Mouse (Mus musculus) bone marrow macrophage, adult 2 months (primary cell): ENCODE data around the gene Meis1. TPM values are rescaled to one million over a fixed set of nuclear protein-coding genes. Genes with fewer than 3 reads are reported as not detected.

Experiments
- H3K27ac ChIP-seq: 2 replicates; pipeline ENCODE4 v1.5.1; 2012; ENCODE audit warnings: low read depth, low read length; ENCODE audit not compliant: insufficient read depth
- H3K4me1 ChIP-seq: 2 replicates; pipeline ENCODE4 v1.6.1; 2012; ENCODE audit warnings: low read length; ENCODE audit not compliant: control insufficient read depth, insufficient read depth
- H3K4me3 ChIP-seq: 2 replicates; pipeline ENCODE4 v1.5.1; 2012; ENCODE audit warnings: mild to moderate bottlenecking, low read length, moderate library complexity; ENCODE audit not compliant: insufficient read depth
- CTCF ChIP-seq: IDR thresholded peaks from 2 replicates; pipeline ENCODE4 v1.5.1; 2012; ENCODE audit warnings: low read depth, mild to moderate bottlenecking, low read length, moderate library complexity
- POLR2A ChIP-seq: IDR thresholded peaks from 2 replicates; pipeline ENCODE4 v1.6.1; 2012; ENCODE audit warnings: mild to moderate bottlenecking, low read depth, low read length, borderline replicate concordance
- polyA plus RNA-seq: library from polyadenylated mRNA; stranded (reverse); fragments of >200 nt; gene quantifications from 2 replicates; pipeline ENCODE4 v1.2.4, GENCODE M21; 2012; ENCODE audit not compliant: missing spikeins, insufficient read depth, insufficient read length

The Meis1 gene
- polyA plus RNA-seq, 1 experiment, result 2.8 TPM

DNA sequence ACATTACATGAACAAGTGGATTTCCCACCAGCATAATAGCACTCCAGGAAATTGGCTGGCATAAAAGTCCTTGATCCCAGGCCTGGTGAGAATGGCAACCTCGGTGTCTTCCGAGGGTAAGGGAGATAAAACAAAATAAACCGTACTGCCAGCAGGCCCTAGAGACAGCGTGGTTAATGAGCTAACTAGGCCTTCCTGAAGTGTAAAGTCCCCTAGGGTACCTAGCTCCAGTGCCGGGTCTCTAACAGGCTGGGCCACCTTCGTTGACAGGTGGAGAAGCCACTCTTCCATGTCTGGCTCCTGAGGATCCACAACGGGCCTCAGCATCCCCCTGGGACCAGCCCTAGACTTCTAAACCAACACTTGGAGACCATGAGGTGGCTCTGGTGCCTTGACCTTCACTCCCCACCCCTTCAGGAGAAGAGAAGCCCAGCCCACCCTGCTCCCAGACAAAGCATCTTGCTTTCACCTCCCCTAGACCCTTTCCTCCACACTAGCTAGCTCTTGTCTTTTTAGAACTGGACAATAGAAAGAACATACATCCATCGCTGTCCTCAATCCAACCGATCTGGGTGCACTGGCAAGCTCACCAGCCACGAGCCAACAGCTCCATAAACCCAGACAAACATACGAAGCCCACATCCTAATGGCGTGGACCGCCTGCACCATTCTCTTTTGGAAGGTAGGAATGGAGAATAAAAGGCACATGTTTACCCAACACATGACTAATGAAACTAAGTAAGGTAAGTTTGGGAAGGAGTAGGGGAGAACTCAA, 10.0 kb downstream of the Meis1 start:
- Histone ChIP-seq H3K27ac (no peak overlapping the region), H3K4me3 (no peak overlapping the region)
- TF ChIP-seq CTCF (no peak), POLR2A (no peak)

DNA sequence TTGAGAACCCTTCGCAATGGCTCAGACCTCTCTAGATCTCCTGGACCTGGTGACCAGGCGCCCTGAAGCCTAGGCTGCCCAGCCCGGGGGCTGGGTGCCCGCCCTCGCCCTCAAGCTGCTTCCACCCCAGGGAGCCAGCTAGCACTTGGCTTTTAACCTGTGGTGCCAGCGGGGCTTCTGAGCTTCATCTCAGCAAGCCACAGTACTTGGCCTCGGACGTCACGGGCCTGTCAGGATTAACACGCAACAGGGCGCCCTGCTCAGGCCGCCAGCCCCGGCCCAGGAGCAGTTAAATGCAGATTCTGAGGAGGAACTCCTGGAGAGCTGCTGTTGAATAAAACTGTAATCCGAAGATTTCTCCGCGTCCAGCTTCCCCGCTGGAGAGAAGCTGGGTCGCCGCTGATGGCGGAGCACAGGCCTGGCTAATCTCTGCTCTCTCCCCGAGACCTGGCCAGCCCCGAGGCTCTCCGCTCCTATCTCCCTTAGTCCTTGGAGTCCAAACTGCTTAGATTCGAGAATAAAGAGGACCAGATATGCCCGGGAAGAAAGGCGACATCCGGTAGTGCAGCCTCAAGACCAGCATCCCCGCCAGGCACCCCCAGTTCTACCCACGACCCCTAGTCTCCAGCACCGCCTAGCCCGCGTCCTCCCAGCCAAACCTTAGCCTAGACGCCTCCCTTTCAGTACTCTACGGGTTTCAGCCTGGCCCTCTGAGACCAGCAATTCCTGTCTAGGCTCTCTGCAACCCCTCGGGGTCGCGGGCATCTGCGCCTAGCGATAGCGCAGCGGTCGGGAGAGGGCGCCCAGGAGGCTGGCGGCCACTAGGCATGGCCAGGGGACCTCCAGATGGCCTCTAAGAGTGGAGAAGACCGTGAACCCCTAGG, 11.0 kb downstream of the Meis1 start:
- no peak overlapping the region for H3K27ac ChIP-seq
- no peaks in the 10 kb centered on the region for H3K4me1 ChIP-seq
- H3K4me3 ChIP-seq, result no peak overlapping the region
- TF ChIP-seq POLR2A (no peak), CTCF (no peak)

More for the DNA sequence above, 10.0 kb downstream of the Meis1 start:
- H3K4me1 ChIP-seq, result no peaks in the 10 kb centered on the region

DNA sequence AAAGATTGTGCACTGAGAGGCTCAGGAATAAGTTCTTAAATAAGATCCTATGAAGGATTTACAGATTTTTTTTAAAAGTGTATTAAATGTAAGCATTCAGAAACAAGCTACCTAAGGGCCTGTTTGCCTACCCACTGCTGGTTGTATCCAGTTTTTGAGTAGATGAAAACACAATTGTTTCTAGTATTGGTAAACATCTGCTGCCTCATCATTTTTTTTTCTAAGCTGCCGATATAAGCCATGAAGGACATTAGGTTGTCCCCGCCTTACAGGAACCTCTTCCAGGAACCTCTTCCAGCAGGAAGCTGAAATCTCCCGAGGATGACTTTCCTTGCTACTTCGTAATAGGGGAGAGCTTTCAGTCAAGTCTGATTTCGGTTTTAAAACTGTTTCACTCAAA, 11.7 kb downstream of the Meis1 start:
- no peak for TF ChIP-seq CTCF
- no peak for TF ChIP-seq POLR2A
- no peak overlapping the region for H3K27ac ChIP-seq
- H3K4me1 ChIP-seq, result no peaks in the 10 kb centered on the region
- no peak overlapping the region for H3K4me3 ChIP-seq

DNA sequence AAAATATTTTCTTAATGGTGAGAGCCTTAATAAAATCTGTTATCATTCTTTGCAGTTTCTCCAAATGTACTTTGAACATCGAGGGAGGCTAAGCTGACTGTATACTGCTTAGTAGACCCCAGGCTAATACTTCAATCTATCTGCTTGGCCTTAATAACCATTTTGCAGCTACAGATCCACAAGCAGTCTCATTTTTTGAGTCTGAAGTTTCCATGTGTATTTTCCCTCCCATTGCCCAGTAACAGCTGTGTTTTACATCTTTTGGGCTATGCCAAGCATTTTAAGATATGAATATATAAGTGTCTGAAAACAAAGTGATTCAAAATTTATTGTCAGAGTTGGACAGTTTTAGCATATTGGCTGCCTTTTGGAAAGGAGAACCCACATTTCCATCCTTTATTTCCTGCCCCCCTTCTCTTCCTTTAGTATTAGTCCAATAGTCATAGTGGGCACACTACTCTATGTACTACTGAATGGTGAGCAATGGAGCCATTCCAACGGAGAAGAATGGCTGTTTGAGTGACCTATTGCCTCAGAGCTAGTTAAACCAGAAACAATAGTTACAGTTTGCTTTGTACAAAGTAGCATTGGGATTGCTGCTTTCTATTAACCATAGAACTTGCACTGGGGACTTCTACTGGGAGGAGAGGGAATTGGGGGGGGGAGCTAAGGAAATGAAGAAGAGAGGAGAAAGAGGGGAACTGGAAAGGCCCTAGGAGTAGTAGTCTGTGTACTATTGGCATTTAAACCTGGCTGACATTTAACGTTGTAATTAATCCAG, 12.7 kb downstream of the Meis1 start:
- H3K27ac ChIP-seq, result no peak overlapping the region
- H3K4me3 ChIP-seq, result no peak overlapping the region
- no peaks in the 10 kb centered on the region for H3K4me1 ChIP-seq
- TF ChIP-seq POLR2A (no peak), CTCF (no peak)

DNA sequence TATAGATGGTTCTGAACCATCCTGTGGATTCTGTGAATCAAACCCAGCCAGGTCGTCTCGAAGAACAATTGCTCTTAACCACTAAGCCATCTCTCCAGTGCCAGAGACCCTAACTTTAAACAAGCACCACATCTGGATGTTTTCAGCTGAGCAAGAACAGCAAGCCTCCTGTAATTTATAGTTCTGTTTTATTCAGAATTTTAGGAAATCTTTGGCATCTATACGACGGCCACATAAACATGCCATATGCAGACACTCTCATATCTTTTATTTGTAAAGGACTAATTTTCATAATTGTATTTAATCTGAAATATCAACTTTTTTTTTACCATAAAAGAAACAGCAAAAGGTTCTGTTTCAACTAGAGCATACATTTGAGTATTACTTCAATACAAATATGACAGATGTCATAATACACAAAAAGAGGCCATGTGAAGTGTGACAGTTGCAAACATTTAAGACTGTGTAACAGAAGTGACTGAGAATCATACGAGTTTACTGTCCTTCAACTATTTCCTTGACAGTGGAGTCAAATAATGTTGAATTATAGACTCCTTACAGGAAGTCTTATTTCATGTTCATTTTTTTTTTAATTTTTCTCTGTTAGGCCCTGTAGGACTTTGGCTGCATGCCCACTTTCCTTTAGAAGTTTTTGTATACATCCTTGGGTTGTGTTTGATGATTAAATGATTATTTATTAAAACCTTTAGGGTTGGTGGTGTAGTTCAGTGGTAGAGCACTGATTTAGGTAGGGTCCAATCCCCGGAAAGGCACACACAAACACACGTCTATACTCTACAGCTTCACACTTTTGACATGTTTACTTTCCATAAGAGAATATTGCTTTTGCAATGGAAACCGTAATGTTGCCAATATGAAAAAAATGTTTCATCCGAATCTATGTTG, 13.5 kb downstream of the Meis1 start:
- no peak for TF ChIP-seq CTCF
- TF ChIP-seq POLR2A, result no peak
- Histone ChIP-seq H3K4me1 (no peaks in the 10 kb centered on the region), H3K27ac (no peak overlapping the region), H3K4me3 (no peak overlapping the region)

DNA sequence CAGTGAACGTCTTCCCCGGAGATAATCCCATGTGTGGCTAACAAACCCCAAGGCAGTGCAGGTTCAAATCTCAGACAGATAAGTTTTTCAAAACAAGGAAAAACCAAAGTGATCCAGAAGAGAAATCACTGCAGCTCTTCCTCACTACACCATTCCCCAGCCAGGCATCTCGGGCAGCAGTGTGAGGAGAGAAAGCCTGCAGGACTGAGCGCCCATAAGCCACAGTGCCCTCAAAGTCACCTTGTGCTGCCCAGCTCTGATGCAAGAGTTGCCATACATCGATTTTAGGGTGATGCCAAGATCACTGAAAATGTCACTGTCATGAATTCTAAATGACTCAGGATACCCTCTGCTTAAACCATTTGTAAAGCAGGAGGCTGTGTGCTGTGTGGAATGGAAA, 15.7 kb downstream of the Meis1 start:
- TF ChIP-seq POLR2A (no peak), CTCF (no peak)
- H3K4me3 ChIP-seq, result no peak overlapping the region
- H3K4me1 ChIP-seq, result no peaks in the 10 kb centered on the region
- H3K27ac ChIP-seq, result no peak overlapping the region

DNA sequence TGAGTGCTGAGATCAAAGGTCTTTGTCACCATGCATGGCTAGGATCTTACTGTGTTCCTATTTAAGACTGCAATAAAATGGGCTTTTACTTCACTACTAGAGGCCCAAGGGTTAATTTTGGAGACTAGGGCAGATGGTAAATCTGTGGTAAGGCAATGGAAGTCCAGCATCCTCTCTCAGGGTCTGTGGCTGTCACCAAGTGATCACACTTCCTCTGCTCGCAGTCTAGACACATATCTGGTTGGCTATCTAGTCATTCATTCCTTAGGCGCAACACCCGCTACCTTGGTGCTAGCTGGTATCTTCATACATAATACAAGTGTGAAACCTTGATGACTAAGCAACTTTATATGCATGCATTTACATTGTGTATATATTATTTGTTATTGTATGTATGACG, 22.0 kb downstream of the Meis1 start:
- Histone ChIP-seq H3K27ac (no peak overlapping the region), H3K4me3 (no peak overlapping the region), H3K4me1 (no peaks in the 10 kb centered on the region)
- TF ChIP-seq CTCF (no peak), POLR2A (no peak)

DNA sequence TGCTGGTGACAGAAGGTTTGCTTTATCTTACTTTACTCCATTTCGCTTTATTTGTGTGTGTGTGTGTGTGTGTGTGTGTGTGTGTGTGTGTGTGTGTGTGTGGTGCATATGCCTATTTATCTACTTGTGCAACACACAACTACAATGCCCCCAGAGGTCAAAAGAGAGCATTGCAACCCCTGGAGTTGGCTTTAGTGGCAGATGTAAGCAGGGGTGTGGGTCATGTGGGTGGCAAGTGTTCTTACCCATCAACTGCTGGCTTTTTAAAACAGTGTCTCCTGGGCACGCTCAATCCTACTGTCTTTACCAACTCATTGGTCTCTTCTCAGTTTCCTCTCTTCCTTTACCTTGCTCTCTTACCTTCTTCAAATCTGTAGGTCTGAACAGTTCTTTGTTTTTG, 22.5 kb downstream of the Meis1 start:
- no peak overlapping the region for H3K4me3 ChIP-seq
- TF ChIP-seq POLR2A (no peak), CTCF (no peak)
- no peaks in the 10 kb centered on the region for H3K4me1 ChIP-seq
- H3K27ac ChIP-seq, result no peak overlapping the region

DNA sequence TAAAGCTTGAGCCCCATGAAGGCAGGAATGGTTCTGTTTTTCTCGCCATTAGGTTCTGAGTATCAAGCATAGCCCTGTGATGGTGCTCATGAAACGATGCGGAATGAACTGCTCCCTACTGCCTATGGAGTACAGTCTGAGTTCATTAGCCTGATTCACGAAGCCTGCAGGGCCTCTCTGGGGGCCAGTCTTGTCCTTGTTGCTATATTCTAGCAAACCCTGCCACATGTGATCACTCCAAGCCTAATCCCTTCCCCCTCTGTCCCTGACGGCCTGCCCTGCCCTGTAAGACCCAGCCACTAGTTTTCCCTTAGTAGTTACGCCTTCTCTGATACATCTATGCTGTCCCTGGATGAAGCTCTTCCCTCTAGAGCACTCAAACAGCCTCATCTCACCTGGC, 26.0 kb downstream of the Meis1 start:
- H3K4me1 ChIP-seq, result no peaks in the 10 kb centered on the region
- H3K27ac ChIP-seq, result no peak overlapping the region

More for the DNA sequence above, 26.0 kb downstream of the Meis1 start:
- no peak overlapping the region for H3K4me3 ChIP-seq
- TF ChIP-seq CTCF (no peak), POLR2A (no peak)
